ENCODE assay signal across 11 mouse cellular contexts in the genomic region with DNA sequence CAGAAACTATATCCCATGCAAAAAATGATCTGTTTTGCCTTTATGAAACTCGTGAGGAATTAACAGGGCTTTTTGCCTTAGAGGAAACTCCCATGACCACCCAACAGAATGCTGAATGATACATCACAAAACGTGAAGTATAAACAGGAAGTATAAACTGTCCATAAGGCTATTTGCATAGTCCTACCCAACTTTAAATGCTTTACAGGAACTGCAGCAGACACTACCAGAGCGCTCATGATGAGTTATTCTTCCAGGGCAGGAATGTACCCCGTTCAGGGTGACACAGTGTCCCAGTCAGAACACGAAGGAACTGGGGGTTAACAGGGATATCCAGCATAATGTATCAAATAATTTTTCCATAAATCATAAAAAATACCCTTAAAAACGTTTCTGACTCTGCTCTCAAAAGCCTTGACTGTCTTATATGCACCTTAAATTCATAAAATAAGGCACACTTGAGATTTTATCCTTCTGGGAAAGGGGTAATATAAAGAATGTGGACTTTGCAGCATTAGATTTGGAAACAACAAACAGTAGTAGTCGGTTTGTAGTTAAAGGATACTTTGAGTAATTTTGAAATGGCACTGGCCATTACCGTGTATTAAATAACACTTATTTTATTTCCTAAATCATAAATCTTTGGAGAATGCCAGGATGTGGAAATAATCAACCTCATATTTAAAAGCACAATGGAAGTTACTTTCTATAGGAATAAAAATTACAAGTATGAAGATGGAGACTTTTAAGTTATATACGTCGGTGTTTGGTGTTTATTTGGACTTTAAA.
DNase-seq lines count a peak whose midpoint lies in the region; ATAC-seq and TF ChIP-seq lines count a peak whose summit lies in the region.
"Had no signal": no experiment of that assay in that cellular context is flagged by ENCODE, and none has a peak within 500 bp of the region (broad histone marks: within the 10 kb centered on the region; RNA-seq: fewer than 3 reads in every experiment).

No protein-coding gene starts in this region.

- peaks cover 9% of the 10 kb centered on the region; the same call in 1 of the 2 replicates for H3K4me1 ChIP-seq in kidney, embryonic 16.5 days (ENCODE audit: insufficient read depth, low read length)
- peaks cover 16% of the 10 kb centered on the region for H3K4me1 ChIP-seq in embryonic facial prominence, embryonic 10.5 days
- H3K4me1 ChIP-seq in embryonic fibroblast, embryonic 13.5 days (ENCODE audit: control insufficient read depth, insufficient read depth, low read length): peaks cover 6% of the 10 kb centered on the region; the same call in 1 of the 2 replicates
- H3K4me1 ChIP-seq in hindbrain, embryonic 13.5 days (replicated peaks): no peaks in the 10 kb centered on the region

- peaks cover 36% of the 10 kb centered on the region for H3K79me2 ChIP-seq in myocyte (ENCODE audit: control insufficient read depth, insufficient read depth)

- no peak for DNase-seq in kidney, postnatal 25 days
- DNase-seq in embryonic facial prominence, embryonic 10.5 days (ENCODE audit: low spot score): peak; percentile 30
- DNase-seq: cerebellum, adult 18-20 months; kidney, adult 18-20 months; liver had no signal

- ATAC-seq in kidney, embryonic 16.5 days (ENCODE audit: low FRiP score, low TSS enrichment): peak; percentile 66; the same call in 1 of the 2 replicates
- ATAC-seq in hindbrain, embryonic 13.5 days (ENCODE audit: low FRiP score): no peak
- ATAC-seq in erythroid progenitor cell, adult 5-6 weeks (replicated peaks; ENCODE audit: low FRiP score, poor library complexity, severe bottlenecking): no peak
- ATAC-seq: activated CD4-positive, CD25-positive, alpha-beta regulatory T cell, adult 4 months had no signal

- no peaks in the 10 kb centered on the region for H3K9me3 ChIP-seq in kidney, embryonic 16.5 days (ENCODE audit: low read length)
- no peaks in the 10 kb centered on the region for H3K9me3 ChIP-seq in embryonic facial prominence, embryonic 10.5 days
- no peaks in the 10 kb centered on the region for H3K9me3 ChIP-seq in hindbrain, embryonic 13.5 days

- TF ChIP-seq CTCF in embryonic fibroblast, embryonic 13.5 days (IDR thresholded peaks at IDR 0.05; ENCODE audit: borderline replicate concordance, insufficient read depth, low read length): no peak

- TF ChIP-seq POLR2A in embryonic fibroblast, embryonic 13.5 days (IDR thresholded peaks at IDR 0.05; ENCODE audit: low read depth, low read length): peak; percentile 95
- no peak for TF ChIP-seq POLR2A in myocyte (IDR thresholded peaks at IDR 0.05; ENCODE audit: insufficient read length, low read depth)

- no peaks in the 10 kb centered on the region for H3K27me3 ChIP-seq in kidney, embryonic 16.5 days (ENCODE audit: insufficient read depth, low read length)
- no peaks in the 10 kb centered on the region for H3K27me3 ChIP-seq in embryonic facial prominence, embryonic 10.5 days (replicated peaks; ENCODE audit: low read depth, poor library complexity, severe bottlenecking)
- no peaks in the 10 kb centered on the region for H3K27me3 ChIP-seq in myocyte (ENCODE audit: control insufficient read depth, insufficient read depth, insufficient read length)
- no peaks in the 10 kb centered on the region for H3K27me3 ChIP-seq in hindbrain, embryonic 13.5 days

- H3K36me3 ChIP-seq in kidney, embryonic 16.5 days (ENCODE audit: insufficient read depth, low read length): no peaks in the 10 kb centered on the region
- H3K36me3 ChIP-seq in embryonic facial prominence, embryonic 10.5 days (replicated peaks): peaks cover 12% of the 10 kb centered on the region
- peaks cover 8% of the 10 kb centered on the region for H3K36me3 ChIP-seq in myocyte (ENCODE audit: control insufficient read depth, insufficient read depth)
- H3K36me3 ChIP-seq in hindbrain, embryonic 13.5 days: no peaks in the 10 kb centered on the region

- WGBS in kidney, embryonic 16.5 days: 54% methylated on average over 10 of the region's 10 CpGs
- 68% methylated on average over 10 of the region's 10 CpGs for WGBS in embryonic facial prominence, embryonic 10.5 days
- WGBS in hindbrain, embryonic 13.5 days: 81% methylated on average over 10 of the region's 10 CpGs

- H3K4me2 ChIP-seq in kidney, embryonic 16.5 days (replicated peaks; ENCODE audit: low read depth, low read length): no peak overlapping the region
- peak overlapping the region; percentile 91 for H3K4me2 ChIP-seq in myocyte (ENCODE audit: low read depth)
- no peak overlapping the region for H3K4me2 ChIP-seq in hindbrain, embryonic 13.5 days

- no peak overlapping the region for H3K4me3 ChIP-seq in kidney, embryonic 16.5 days (ENCODE audit: low read length)
- no peak overlapping the region for H3K4me3 ChIP-seq in embryonic facial prominence, embryonic 10.5 days
- no peak overlapping the region for H3K4me3 ChIP-seq in embryonic fibroblast, embryonic 13.5 days (ENCODE audit: insufficient read depth, low read length)
- H3K4me3 ChIP-seq in myocyte: no peak overlapping the region
- H3K4me3 ChIP-seq in hindbrain, embryonic 13.5 days: no peak overlapping the region

- peak overlapping the region; percentile 86 for H3K27ac ChIP-seq in kidney, embryonic 16.5 days (ENCODE audit: low read length)
- peak overlapping the region; percentile 75; the same call in 1 of the 2 replicates for H3K27ac ChIP-seq in embryonic facial prominence, embryonic 10.5 days (replicated peaks)
- H3K27ac ChIP-seq in embryonic fibroblast, embryonic 13.5 days (ENCODE audit: insufficient read depth, low read length): peak overlapping the region; percentile 98
- H3K27ac ChIP-seq in hindbrain, embryonic 13.5 days: no peak overlapping the region

- no peak overlapping the region for H3K9ac ChIP-seq in kidney, embryonic 16.5 days (replicated peaks; ENCODE audit: low read length)
- H3K9ac ChIP-seq in hindbrain, embryonic 13.5 days: no peak overlapping the region

- H3ac ChIP-seq in myocyte (ENCODE audit: control insufficient read depth, insufficient read length): no peak overlapping the region

TF ChIP-seq in myocyte, 11 proteins besides CTCF, POLR2A, EP300 and RAD21:
- TF ChIP-seq POLR2AphosphoS2 (IDR thresholded peaks at IDR 0.05; ENCODE audit: insufficient read length, low read depth) (peak; percentile 88), CEBPB (IDR thresholded peaks at IDR 0.05; ENCODE audit: insufficient read depth, poor library complexity, severe bottlenecking) (no peak)
